Mouse (Mus musculus): ENCODE results near the gene Clec4d. TPM values are rescaled to one million over a fixed set of nuclear protein-coding genes. Genes with fewer than 3 reads are reported as not detected.

Clec4d gene
- polyA plus RNA-seq, 1 experiment, result 0.88 TPM

DNA sequence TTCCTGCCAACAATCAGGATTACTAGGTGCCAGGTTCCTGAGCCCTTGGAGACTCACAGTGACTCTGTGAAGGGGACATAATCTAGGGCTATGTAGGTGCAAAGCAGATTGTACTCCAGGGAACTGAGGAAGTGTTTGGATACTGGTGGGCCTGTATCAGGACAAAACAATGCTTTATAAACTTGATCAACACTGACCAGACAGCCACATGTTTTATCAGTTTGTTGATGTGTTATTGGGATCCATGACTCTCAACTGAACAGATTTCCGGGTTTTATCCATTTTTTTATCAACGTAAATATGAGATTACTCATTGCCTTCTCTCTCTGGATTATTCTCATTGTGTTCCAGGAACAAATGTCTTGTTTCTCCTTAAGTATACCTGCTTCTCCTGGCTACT is 46.1 kb downstream of the Clec4d start, which contains the start of gene Vmn2r19:
Gene Vmn2r19, plus strand, starts transcription at position 301 of the 400 bp plus-strand sequence.
- Histone ChIP-seq H3K4me3 (ENCODE audit: extremely low read depth, insufficient read depth, insufficient read length) (no peak within 1 kb of the TSS), H3K36me3 (ENCODE audit: control insufficient read depth, insufficient read depth, low read length) (no peaks in the 10 kb centered on the region), H3K4me1 (ENCODE audit: control insufficient read depth, insufficient read depth, insufficient read length) (no peaks in the 10 kb centered on the region), H3K27me3 (ENCODE audit: control insufficient read depth, insufficient read depth, low read length) (no peaks in the 10 kb centered on the region), H3K27ac (ENCODE audit: insufficient read depth, low read length) (no peak within 1 kb of the TSS)
- DNase-seq (ENCODE audit: low read depth in 1 of 2, low spot score in 2 of 2), result no peak
- TF ChIP-seq POLR2A (IDR thresholded peaks at IDR 0.05; ENCODE audit: low read depth, low read length) (no peak), CTCF (IDR thresholded peaks at IDR 0.05; ENCODE audit: extremely low read depth, insufficient read depth, insufficient read length, insufficient replicate concordance) (no peak)
- 90% methylated on average over 2 of the region's 2 CpGs for whole genome bisulfite sequencing

Other genes with a start within 250 kb of the Clec4d start
- gene Clec4b1, start 212.1 kb upstream of the Clec4d start, polyA plus RNA-seq (2012; rRNA removed), result 1.3 and 2.2 TPM in 2 replicates
- 2.9 and 5.9 TPM in 2 replicates for gene Clec4a2, start 155.7 kb upstream of the Clec4d start, polyA plus RNA-seq (2012; rRNA removed)
- 0.12 and 0.36 TPM in 2 replicates for gene Clec4b2, start 89.2 kb upstream of the Clec4d start, polyA plus RNA-seq (2012; rRNA removed)
- 10.5 and 18.2 TPM in 2 replicates for gene Clec4n, start 32.3 kb upstream of the Clec4d start, polyA plus RNA-seq (2012; rRNA removed)
- gene Clec4e, start 27.8 kb downstream of the Clec4d start, polyA plus RNA-seq (2012; rRNA removed), result 0.23 and 0.33 TPM in 2 replicates
- gene Vmn2r19, start 46.2 kb downstream of the Clec4d start, polyA plus RNA-seq (2012; rRNA removed), result not detected in 2 replicates
- gene Vmn2r20, start 156.0 kb downstream of the Clec4d start, polyA plus RNA-seq (2012; rRNA removed), result not detected in 2 replicates

Data from spleen, adult 2 months (tissue).